Mouse (Mus musculus): Measurements from ENCODE around the gene Zbtb22. TPM values are rescaled to one million over a fixed set of nuclear protein-coding genes. Genes with fewer than 3 reads are reported as not detected.
"Not testable (repeated sequence)": the region's sequence is repeated elsewhere in the genome, so short reads cannot be mapped to it uniquely, and the experiment has no call there.

Gene Zbtb22
- 65.1 and 92.1 TPM in 2 replicates for polyA plus RNA-seq (2012; rRNA removed)

DNA sequence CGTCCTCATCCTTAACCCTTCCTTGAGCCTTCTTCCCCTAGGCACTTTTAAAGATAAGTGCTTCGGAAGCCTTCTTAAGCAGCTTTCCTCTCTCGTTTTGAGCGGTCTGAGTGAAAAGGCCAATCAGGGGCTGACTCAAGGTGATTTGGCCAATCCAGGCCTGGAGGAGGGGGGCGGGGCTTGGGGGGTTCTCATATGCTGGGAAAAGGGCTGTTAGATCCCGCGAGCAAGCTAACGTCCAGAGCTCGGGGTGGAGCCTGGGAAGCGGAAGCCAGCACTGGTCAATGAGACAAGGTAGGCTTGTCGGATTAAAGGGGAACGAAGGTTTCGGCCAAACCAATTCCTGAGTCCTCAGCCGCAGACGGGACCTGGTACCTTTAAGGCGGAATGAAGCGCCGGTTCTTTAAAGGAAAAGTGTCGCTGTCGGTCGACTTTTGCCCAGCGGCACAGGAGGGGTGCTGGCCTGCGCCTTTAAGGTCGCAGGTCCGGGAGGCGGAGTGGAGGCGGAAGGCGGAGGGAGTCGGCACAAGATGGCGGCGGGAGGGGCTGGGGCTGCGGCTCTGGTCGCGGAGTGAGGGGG is at the start of gene Zbtb22, which contains the start of gene Tapbp:
Zbtb22 (plus strand) TSS at position 234 of the 580 bp plus-strand sequence.
Tapbp (plus strand) TSS at position 229 of the 580 bp plus-strand sequence.
- Histone ChIP-seq H3K4me1 (ENCODE audit: control insufficient read depth, insufficient read depth, low read length) (peaks cover 5% of the 10 kb centered on the region), H3K4me3 (replicated peaks; ENCODE audit: extremely low read depth, low read depth, low read length) (peak within 1 kb of the TSS; percentile 62)
- WGBS = under 1% methylated on average over 32 of the region's 34 CpGs
- peak; percentile 90 for DNase-seq
- TF ChIP-seq POLR2A (IDR thresholded peaks at IDR 0.05; ENCODE audit: borderline replicate concordance, extremely low read depth, low read depth, low read length) (peak; percentile 49; the same call in 1 of the 2 replicates), CTCF (IDR thresholded peaks at IDR 0.05; ENCODE audit: insufficient read depth, low read length) (no peak)

DNA sequence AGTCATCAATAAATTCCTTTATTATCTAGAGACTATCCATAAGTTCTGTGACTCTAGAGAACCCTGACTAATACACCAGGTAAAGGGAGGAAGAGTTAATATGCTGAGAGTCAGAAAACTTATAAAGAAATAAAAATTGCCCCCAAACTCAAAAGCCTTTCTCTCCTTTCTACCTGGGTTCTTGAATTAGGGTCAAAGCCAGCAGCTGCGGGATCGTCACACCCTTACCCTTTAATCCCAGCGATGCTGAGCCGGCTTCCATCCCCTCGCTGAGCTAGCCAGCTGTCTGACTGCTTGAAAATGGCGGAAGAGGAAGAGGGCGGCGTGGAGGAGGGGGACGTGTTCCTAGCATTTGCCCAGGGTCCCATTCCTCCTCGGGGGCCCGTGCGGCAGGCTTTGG is 42.2 kb upstream of the Zbtb22 start, which contains the start of gene Gm7029:
Gm7029 (plus strand) TSS at position 301 of the 400 bp plus-strand sequence.
- not testable (repeated sequence) for DNase-seq; H3K4me1 ChIP-seq (ENCODE audit: control insufficient read depth, insufficient read depth, low read length); H3K4me3 ChIP-seq (replicated peaks; ENCODE audit: extremely low read depth, low read depth, low read length)
- WGBS = 91% methylated on average over 4 of the region's 12 CpGs

DNA sequence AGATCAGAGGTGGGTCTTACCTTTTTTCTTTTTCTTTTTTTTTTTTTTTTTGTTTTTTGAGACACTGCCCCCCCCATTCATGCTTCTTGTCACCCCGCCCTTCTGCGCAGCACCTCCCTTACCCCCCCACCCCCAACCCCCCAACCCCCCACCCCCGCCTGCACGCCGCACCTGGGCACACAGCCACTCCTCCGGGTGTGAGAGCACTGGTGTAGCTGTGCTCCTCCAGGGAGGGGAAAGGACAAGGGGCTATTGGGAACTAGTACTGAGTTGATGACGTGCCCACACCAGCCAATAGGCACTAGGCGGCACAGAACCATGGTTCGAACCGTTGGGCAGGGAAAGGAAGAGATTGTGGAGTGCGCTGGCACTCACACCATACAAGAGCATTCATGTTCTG is 41.3 kb upstream of the Zbtb22 start:
- TF ChIP-seq CTCF (IDR thresholded peaks at IDR 0.05; ENCODE audit: insufficient read depth, low read length) (no peak), POLR2A (IDR thresholded peaks at IDR 0.05; ENCODE audit: borderline replicate concordance, extremely low read depth, low read depth, low read length) (no peak)
- WGBS = 84% methylated on average over 10 of the region's 11 CpGs
- H3K4me1 ChIP-seq (ENCODE audit: control insufficient read depth, insufficient read depth, low read length) = no peaks in the 10 kb centered on the region
- peak; percentile 30 for DNase-seq
- no peak overlapping the region for H3K4me3 ChIP-seq (replicated peaks; ENCODE audit: extremely low read depth, low read depth, low read length)

DNA sequence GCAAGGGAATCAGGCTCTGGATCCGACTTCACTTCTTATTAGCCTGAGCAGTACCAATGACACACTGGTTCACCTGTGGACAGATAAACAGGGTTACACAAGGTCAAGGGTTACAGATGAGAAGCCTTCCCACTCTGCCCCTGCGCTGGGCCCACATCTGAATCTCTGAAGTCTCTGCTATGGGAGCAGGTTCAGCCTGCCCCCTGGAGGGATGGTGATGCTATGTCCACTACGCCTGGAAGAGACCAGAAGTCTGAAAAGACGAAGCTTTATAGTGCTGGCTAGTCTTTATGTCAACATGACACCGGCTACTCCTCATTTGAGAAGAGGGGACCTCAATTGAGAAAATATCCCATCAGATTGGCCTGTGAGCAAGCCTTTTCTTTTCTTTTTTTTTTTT is 39.9 kb upstream of the Zbtb22 start:
- WGBS = 81% methylated on average over 5 of the region's 5 CpGs
- not testable (repeated sequence) for DNase-seq; H3K4me1 ChIP-seq (ENCODE audit: control insufficient read depth, insufficient read depth, low read length); H3K4me3 ChIP-seq (replicated peaks; ENCODE audit: extremely low read depth, low read depth, low read length)
- TF ChIP-seq CTCF (IDR thresholded peaks at IDR 0.05; ENCODE audit: insufficient read depth, low read length) = 0 out of 2 replicates have a peak, but pooled peaks have one; percentile 5

DNA sequence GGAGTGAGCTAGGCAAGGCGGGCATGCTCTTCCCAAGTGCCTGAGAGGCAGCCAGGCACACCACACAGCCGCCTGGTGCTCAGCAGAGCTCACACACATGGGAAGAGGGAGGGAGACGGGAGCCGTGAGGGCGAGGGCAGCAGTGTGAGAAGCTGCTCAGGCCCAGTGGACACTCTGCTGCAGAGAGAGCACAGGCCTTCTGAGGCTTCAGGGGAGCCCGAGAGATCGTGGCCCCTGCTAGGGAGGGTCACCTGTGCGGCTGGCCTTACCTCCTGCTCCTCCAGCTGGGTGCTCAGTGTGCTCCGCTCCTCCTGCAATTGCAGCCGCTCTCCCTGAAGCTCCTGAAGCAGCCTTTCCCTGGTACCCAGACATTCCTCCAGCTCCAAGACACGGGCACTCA is 31.4 kb upstream of the Zbtb22 start:
- WGBS = 93% methylated on average over 10 of the region's 11 CpGs
- not testable (repeated sequence) for H3K4me1 ChIP-seq (ENCODE audit: control insufficient read depth, insufficient read depth, low read length); H3K4me3 ChIP-seq (replicated peaks; ENCODE audit: extremely low read depth, low read depth, low read length); DNase-seq

DNA sequence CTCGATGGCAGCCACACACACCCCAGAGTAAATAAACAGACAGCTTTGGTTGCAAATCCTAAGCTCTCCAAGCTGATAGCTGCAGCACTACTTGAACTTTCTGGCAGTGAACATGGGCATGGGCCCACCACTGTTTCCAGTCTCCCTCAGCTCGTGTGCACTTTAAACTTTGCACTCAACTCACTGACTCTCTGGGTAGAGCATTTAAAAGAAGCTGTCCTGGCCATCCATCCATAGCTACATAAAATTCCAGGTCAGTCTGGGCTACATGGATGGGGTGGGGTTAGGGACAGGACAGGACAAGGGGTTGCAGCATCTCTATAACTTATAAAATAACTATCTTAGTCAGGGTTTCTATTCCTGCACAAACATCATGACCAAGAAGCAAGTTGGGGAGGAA is 27.9 kb upstream of the Zbtb22 start:
- H3K4me1 ChIP-seq (ENCODE audit: control insufficient read depth, insufficient read depth, low read length); H3K4me3 ChIP-seq (replicated peaks; ENCODE audit: extremely low read depth, low read depth, low read length); DNase-seq: not testable (repeated sequence)
- 42% methylated on average over 2 of the region's 2 CpGs for WGBS

DNA sequence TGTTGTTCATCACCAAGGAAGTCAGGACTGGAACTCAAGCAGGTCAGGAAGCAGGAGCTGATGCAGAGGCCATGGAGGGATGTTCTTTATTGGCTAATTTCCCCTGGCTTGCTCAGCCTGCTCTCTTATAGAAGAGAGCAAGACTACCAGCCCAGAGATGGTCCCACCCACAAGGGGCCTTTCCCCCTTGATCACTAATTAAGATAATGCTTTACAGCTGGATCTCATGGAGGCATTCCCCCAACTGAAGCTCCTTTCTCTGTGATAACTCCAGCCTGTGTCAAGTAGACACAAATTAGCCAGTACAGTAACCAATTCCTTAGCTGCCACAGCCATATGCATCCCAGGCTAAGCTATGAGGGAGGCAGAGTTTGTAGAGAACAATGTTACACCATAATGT is 27.5 kb upstream of the Zbtb22 start:
- not testable (repeated sequence) for H3K4me3 ChIP-seq (replicated peaks; ENCODE audit: extremely low read depth, low read depth, low read length); H3K4me1 ChIP-seq (ENCODE audit: control insufficient read depth, insufficient read depth, low read length); DNase-seq

DNA sequence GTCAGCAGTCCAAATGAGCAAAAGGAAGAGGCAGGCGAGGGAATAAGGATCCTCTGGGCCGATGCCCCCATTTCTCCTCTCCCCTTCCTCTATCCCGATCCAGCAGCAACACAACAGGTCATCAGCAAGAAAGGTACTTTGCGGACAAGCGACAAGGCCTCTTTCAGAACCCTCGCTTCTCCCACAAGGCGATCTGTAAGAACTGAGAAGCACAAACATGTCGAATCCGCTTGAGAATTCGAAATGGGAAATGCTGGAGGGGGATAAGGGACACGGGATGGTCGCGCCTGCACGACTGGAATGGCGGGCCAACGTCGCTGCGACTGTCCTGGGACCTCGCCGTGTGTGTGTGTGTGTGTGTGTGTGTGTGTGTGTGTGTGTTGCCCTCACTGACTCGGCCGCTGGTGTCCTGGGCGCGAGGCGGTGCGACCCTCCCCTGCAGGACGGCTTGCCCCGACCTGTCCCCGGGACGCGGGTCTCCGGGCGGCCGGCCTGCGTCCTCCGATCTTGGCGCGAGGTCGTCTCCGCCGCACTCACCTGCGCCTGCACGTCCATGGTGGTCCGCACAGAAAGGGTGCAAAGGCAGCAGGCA is 25.7 kb upstream of the Zbtb22 start:
- not testable (repeated sequence) for DNase-seq; H3K4me1 ChIP-seq (ENCODE audit: control insufficient read depth, insufficient read depth, low read length)
- 1% methylated on average over 44 of the region's 44 CpGs for WGBS
- H3K4me3 ChIP-seq (replicated peaks; ENCODE audit: extremely low read depth, low read depth, low read length) = peak overlapping the region; percentile 82

DNA sequence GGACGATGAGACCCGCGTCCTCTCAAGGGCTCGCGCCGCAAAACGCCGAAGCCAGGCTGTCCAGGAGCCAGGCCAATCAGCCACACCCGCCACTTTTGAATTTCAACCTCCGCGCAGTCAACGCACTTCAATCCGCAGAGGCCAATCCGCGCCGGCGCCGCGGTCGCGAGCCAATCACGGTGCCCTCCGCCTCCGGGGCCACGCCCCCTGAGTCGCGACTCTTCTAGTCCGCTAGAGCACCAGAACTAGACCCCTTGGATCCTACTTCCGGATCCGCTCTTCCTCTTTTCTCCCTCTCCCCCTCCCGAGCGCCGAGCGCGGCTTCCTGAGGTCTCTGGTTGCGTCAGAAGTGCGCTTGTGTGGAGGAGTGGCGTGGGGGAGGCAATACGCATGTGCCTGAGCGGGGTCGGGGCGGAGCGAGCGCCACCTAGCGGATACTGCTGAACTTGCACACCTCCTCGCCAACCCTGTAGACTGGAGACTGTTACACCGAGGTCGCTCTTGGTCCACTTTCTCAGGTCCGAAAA is 25.1 kb upstream of the Zbtb22 start, which contains the start of gene Kifc1:
Kifc1 (minus strand) TSS at position 129 of the 527 bp plus-strand sequence.
- Histone ChIP-seq H3K4me1 (ENCODE audit: control insufficient read depth, insufficient read depth, low read length) (0 out of 2 replicates have a peak, but pooled peaks cover 3% of the 10 kb centered on the region), H3K4me3 (replicated peaks; ENCODE audit: extremely low read depth, low read depth, low read length) (peak within 1 kb of the TSS; percentile 82)
- DNase-seq = peak; percentile 98
- under 1% methylated on average over 49 of the region's 49 CpGs for WGBS
- TF ChIP-seq POLR2A (IDR thresholded peaks at IDR 0.05; ENCODE audit: borderline replicate concordance, extremely low read depth, low read depth, low read length) (no peak), CTCF (IDR thresholded peaks at IDR 0.05; ENCODE audit: insufficient read depth, low read length) (peak; percentile 93)

DNA sequence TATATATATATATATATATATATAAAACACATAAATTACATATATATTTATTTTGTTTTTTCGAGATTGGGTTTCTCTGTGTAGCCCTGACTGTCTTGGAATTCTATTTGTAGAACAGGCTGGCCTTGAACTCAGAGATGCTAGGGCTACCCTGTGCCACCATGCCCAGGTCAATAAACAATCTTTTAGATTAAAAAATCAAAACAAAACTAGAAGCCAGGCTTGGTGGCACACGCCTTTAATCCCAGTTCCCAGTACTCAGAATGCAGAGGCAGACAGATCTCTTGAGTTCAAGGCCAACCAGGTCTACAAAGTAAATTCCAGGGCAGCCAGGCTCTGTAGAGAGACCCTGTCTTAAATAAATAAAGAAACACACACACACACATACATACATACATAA is 24.3 kb upstream of the Zbtb22 start:
- 57% methylated on average over 2 of the region's 2 CpGs for WGBS
- no peak overlapping the region for H3K4me3 ChIP-seq (replicated peaks; ENCODE audit: extremely low read depth, low read depth, low read length)
- 0 out of 2 replicates have a peak, but pooled peaks cover 3% of the 10 kb centered on the region for H3K4me1 ChIP-seq (ENCODE audit: control insufficient read depth, insufficient read depth, low read length)
- no peak for DNase-seq
- TF ChIP-seq CTCF (IDR thresholded peaks at IDR 0.05; ENCODE audit: insufficient read depth, low read length) = no peak
- no peak for TF ChIP-seq POLR2A (IDR thresholded peaks at IDR 0.05; ENCODE audit: borderline replicate concordance, extremely low read depth, low read depth, low read length)

DNA sequence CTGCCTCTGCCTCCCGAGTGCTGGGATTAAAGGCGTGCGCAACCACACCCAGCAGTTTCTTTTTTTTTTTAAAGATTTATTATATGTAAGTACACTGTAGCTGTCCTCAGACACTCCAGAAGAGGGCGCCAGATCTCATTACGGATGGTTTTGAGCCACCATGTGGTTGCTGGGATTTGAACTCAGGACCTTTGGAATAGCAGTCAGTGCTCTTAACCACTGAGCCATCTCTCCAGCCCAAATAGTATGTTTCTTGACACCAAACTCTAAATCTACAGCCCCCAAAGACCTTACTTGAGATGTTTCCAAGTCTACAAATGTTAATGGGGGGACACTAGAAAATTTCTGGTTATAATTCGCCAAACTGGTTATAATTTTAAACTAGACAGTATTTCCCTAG is 23.8 kb upstream of the Zbtb22 start:
- H3K4me1 ChIP-seq (ENCODE audit: control insufficient read depth, insufficient read depth, low read length); H3K4me3 ChIP-seq (replicated peaks; ENCODE audit: extremely low read depth, low read depth, low read length); DNase-seq: not testable (repeated sequence)
- WGBS = 60% methylated on average over 6 of the region's 6 CpGs
